Mouse (Mus musculus): ENCODE measurements at regions not wholly inside any gene's neighbourhood (a gene's known extent, or its start where the extent isn't known, plus 50 kb on each side); places are given as distances from the start of the nearest gene placed in this dataset.

DNA sequence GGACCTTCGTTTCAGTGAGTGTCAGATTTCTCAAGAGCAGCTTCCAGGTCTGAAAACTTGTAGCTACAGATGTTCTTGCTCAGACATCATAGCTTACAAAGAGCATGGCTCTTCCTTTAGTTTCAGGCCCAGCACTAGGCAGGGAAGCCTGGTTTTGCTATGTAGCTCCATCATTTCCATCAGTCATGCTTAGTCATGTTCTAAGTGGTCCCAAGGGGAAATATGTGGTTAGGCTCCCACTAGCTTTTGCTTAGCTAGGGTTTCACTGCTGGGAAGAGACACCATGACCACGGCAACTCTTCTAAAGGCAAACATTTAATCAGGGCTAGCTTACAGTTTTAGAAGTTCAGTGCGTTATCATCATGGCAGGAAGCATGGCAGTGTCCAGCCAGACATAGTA is 652.5 kb upstream of the Fam160b2 start:
- H3K4me3 ChIP-seq (ENCODE audit: low read depth, low read length) = no peak overlapping the region
- H3K9ac ChIP-seq = no peak overlapping the region
- ATAC-seq = no peak
- 90% methylated on average over 3 of the region's 3 CpGs for WGBS
- TF ChIP-seq CTCF (IDR thresholded peaks at IDR 0.05; ENCODE audit: low read depth) = no peak
- no peaks in the 10 kb centered on the region for H3K4me1 ChIP-seq (ENCODE audit: insufficient read depth)
- no peaks in the 10 kb centered on the region for H3K27me3 ChIP-seq (ENCODE audit: insufficient read depth, low read length)
- H3K4me2 ChIP-seq (ENCODE audit: low read depth) = no peak overlapping the region
- no peak for DNase-seq
- no peak overlapping the region for H3K27ac ChIP-seq (ENCODE audit: low read depth, low read length)
- no peaks in the 10 kb centered on the region for H3K9me3 ChIP-seq (ENCODE audit: low read length)
- no peaks in the 10 kb centered on the region for H3K36me3 ChIP-seq (ENCODE audit: insufficient read depth)

- Histone ChIP-seq H3K36me3 (ENCODE audit: insufficient read depth) (no peaks in the 10 kb centered on the region), H3K4me1 (ENCODE audit: insufficient read depth) (no peaks in the 10 kb centered on the region), H3K9ac (no peak overlapping the region), H3K4me3 (ENCODE audit: low read depth, low read length) (no peak overlapping the region), H3K27me3 (ENCODE audit: insufficient read depth, low read length) (no peaks in the 10 kb centered on the region), H3K27ac (ENCODE audit: low read depth, low read length) (no peak overlapping the region), H3K4me2 (ENCODE audit: low read depth) (no peak overlapping the region), H3K9me3 (ENCODE audit: low read length) (no peaks in the 10 kb centered on the region)
- TF ChIP-seq CTCF (IDR thresholded peaks at IDR 0.05; ENCODE audit: low read depth) = no peak
- WGBS = 68% methylated on average over 1 of the region's 1 CpGs
- DNase-seq = no peak
- no peak for ATAC-seq
Measured at GRCm38 (mm10) chr14:71251116-71251515, 651.5 kb upstream of the Fam160b2 start.

DNA sequence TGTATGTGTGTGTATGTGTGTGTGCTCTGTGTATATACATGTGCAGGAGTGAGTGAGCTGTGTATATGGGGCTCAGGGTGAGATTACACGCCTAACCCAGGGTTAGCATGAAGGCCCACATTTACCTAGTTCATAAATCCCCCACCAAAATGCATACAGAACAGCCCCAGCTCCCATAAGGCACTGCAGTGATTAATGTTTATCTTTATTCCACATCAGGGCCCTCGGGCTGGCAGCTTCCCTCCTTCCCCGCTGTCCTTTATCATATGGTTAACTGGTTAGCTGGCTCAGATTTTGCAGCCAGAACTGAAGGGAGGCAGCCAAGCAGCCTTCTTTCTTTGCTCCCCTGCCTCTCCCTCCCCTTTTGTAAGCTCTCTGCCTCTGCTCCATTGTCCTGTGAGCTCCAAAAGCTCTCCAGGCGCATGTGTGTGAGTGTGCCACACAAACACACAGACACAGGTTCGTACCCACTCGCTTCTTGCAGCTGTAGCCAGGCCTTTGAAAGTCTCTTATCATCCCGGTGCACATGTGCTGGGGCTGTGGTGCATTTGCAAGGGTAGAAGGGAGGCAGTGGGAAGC is 649.8 kb upstream of the Fam160b2 start:
- no peaks in the 10 kb centered on the region for H3K36me3 ChIP-seq (ENCODE audit: insufficient read depth)
- no peaks in the 10 kb centered on the region for H3K9me3 ChIP-seq (ENCODE audit: low read length)
- no peak overlapping the region for H3K4me3 ChIP-seq (ENCODE audit: low read depth, low read length)
- no peak for TF ChIP-seq CTCF (IDR thresholded peaks at IDR 0.05; ENCODE audit: low read depth)
- WGBS = 33% methylated on average over 7 of the region's 7 CpGs
- ATAC-seq (peak; percentile 66), DNase-seq (peak; percentile 27)
- H3K4me2 ChIP-seq (ENCODE audit: low read depth) = no peak overlapping the region
- no peak overlapping the region for H3K9ac ChIP-seq
- H3K27me3 ChIP-seq (ENCODE audit: insufficient read depth, low read length) = no peaks in the 10 kb centered on the region
- no peaks in the 10 kb centered on the region for H3K4me1 ChIP-seq (ENCODE audit: insufficient read depth)
- no peak overlapping the region for H3K27ac ChIP-seq (ENCODE audit: low read depth, low read length)

DNA sequence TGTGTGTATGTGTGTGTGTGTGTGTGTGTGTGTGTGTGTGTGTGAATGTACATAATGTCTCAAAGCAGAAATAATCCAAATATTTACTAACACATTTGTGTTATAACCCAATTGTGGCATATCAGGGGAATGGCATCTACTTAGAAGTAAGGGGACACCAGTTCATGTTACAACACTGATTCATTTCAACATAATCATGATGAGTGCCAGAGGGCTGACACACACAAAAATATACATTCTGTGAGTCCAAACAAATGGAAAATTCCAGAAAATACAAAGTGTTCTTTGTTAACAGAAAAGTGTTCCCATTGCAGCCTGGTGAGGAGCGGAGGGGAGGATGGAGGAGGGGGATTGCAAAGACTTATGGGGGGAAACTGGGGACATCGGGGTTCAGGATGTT is 648.9 kb upstream of the Fam160b2 start:
- no peak for TF ChIP-seq CTCF (IDR thresholded peaks at IDR 0.05; ENCODE audit: low read depth)
- Histone ChIP-seq H3K36me3 (ENCODE audit: insufficient read depth) (no peaks in the 10 kb centered on the region), H3K4me3 (ENCODE audit: low read depth, low read length) (no peak overlapping the region), H3K4me1 (ENCODE audit: insufficient read depth) (no peaks in the 10 kb centered on the region), H3K27me3 (ENCODE audit: insufficient read depth, low read length) (no peaks in the 10 kb centered on the region), H3K27ac (ENCODE audit: low read depth, low read length) (no peak overlapping the region), H3K9ac (no peak overlapping the region), H3K4me2 (ENCODE audit: low read depth) (no peak overlapping the region), H3K9me3 (ENCODE audit: low read length) (no peaks in the 10 kb centered on the region)
- ATAC-seq (no peak), DNase-seq (no peak)
- WGBS = 89% methylated on average over 2 of the region's 2 CpGs

DNA sequence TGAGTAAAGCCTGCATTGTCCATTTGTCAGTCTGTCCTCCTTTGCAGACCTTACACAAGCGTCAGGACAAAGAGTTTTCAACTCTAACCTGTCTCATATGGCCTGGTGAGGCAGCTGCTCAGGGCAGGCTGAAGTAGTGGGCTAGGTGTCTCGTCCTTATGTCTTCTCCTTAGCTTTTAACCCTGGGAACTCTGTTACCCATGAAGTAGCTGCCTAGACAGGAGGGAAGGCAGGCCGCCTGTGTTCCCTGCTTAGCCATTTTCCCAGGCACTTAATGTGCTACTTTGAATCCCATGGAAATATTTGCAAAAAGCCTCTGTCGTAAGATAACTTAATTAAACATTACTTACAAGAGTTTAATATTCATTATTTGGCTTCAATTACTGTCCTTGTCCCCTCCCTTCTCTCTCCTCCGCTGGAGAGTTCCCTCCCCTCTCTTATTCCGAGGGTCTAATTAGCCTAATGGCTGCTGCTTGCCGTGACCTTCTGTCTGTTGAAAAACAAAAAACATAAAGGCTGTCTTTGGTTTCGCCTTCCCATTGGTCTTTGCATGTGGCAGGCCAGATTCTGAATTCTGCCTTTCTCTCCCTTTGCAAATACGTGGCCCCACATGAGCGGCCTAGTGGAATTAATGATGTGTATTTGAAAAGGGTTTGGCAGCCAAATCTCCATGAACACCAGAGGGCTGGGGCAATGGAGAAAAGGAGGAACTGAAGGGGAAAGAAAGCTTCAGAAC is 642.2 kb upstream of the Fam160b2 start:
- Histone ChIP-seq H3K27me3 (ENCODE audit: insufficient read depth, low read length) (no peaks in the 10 kb centered on the region), H3K9me3 (ENCODE audit: low read length) (no peaks in the 10 kb centered on the region), H3K27ac (ENCODE audit: low read depth, low read length) (no peak overlapping the region), H3K4me3 (ENCODE audit: low read depth, low read length) (no peak overlapping the region), H3K9ac (no peak overlapping the region), H3K4me1 (ENCODE audit: insufficient read depth) (peaks cover 4% of the 10 kb centered on the region; the same call in 1 of the 2 replicates), H3K36me3 (ENCODE audit: insufficient read depth) (no peaks in the 10 kb centered on the region), H3K4me2 (ENCODE audit: low read depth) (no peak overlapping the region)
- no peak for TF ChIP-seq CTCF (IDR thresholded peaks at IDR 0.05; ENCODE audit: low read depth)
- WGBS = 12% methylated on average over 10 of the region's 10 CpGs
- ATAC-seq (peak; percentile 86), DNase-seq (peak; percentile 61)

DNA sequence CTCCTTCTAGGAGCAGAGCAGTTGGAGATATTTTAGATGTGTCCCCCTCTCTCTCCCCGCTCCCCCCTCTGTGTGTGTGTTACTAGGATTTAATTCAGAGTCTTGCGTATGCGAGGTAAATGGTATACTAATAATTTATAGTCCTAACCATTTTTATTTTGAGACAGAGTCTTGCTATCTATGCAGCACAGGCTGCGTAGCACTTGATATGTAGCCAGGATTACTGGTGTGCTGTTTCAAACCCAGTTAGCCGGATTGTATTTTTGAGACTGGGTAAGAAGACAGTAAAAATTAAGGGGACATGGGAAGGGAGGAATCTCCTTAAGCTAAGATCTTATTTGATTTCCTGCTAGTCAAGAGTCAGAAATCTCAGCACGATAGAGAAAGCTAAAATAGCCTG is 636.6 kb upstream of the Fam160b2 start:
- Histone ChIP-seq H3K27ac (ENCODE audit: low read depth, low read length) (no peak overlapping the region), H3K9me3 (ENCODE audit: low read length) (no peaks in the 10 kb centered on the region), H3K4me1 (ENCODE audit: insufficient read depth) (no peaks in the 10 kb centered on the region), H3K4me3 (ENCODE audit: low read depth, low read length) (no peak overlapping the region), H3K27me3 (ENCODE audit: insufficient read depth, low read length) (no peaks in the 10 kb centered on the region), H3K36me3 (ENCODE audit: insufficient read depth) (no peaks in the 10 kb centered on the region), H3K9ac (no peak overlapping the region), H3K4me2 (ENCODE audit: low read depth) (no peak overlapping the region)
- no peak for TF ChIP-seq CTCF (IDR thresholded peaks at IDR 0.05; ENCODE audit: low read depth)
- DNase-seq (no peak), ATAC-seq (no peak)
- 87% methylated on average over 6 of the region's 6 CpGs for WGBS

GRCm38 (mm10) chr14:71234900-71235299 is 635.3 kb upstream of the Fam160b2 start:
- ATAC-seq (no peak), DNase-seq (no peak)
- Histone ChIP-seq H3K9me3 (ENCODE audit: low read length) (no peaks in the 10 kb centered on the region), H3K9ac (no peak overlapping the region), H3K4me2 (ENCODE audit: low read depth) (no peak overlapping the region), H3K4me3 (ENCODE audit: low read depth, low read length) (no peak overlapping the region), H3K4me1 (ENCODE audit: insufficient read depth) (no peaks in the 10 kb centered on the region), H3K27ac (ENCODE audit: low read depth, low read length) (no peak overlapping the region), H3K36me3 (ENCODE audit: insufficient read depth) (no peaks in the 10 kb centered on the region), H3K27me3 (ENCODE audit: insufficient read depth, low read length) (no peaks in the 10 kb centered on the region)
- 92% methylated on average over 2 of the region's 2 CpGs for WGBS
- TF ChIP-seq CTCF (IDR thresholded peaks at IDR 0.05; ENCODE audit: low read depth) = no peak

Measured in forebrain, postnatal 0 days (tissue).